Mouse (Mus musculus) B cell, adult (primary cell): Measurements from ENCODE around the gene Atp4b. TPM values are rescaled to one million over a fixed set of nuclear protein-coding genes. Genes with fewer than 3 reads are reported as not detected.

Experiments
- total RNA-seq: library from RNA; stranded (reverse); gene quantifications from 4 replicates; pipeline ENCODE4 v1.2.4, GENCODE M21; 2023; ENCODE audit not compliant: inconsistent age

Atp4b gene
- total RNA-seq = not detected in 4 replicates

DNA sequence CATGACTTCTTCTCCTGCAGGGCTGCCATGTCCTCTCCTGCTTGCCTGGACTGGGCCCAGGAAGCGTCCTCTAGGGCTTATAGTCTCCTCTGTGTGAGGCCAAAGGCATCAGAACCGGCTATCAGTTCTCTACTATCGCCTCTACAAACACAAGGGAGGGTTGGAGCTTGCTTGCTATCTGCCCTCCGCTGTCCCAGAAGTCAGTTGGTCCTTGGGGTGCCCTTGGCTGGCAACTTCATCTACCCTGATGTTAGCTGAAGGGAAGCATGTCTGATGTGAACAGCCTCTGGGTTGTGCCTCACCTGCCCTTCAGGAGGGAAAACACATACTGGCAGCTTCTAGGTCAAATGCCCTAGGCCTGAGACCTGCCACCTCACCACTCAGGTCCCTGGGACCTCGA is at the start of gene Atp4b:
Atp4b (minus strand) TSS at position 101 of the 400 bp plus-strand sequence.

DNA sequence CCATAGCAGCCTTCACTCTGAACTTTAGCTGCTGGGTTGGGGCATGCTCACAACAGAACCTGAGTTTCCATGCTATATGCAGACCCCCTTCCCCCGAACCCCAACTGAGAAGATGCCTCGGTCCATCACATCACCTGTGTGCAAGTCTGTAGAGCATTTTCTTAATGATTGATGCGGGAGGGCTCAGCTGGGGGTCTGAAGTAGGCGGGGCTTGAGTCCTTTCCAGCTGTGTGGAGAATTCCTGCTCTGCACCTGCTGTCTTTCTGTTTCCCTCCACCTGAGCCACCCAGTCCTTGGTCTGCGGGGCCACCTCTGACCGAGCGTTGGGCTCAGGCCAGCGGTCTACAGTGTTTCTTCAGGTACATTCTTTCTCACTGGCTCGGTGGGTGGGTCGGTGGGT is 38.3 kb upstream of the Atp4b start, which contains the start of gene Tmem255b:
Tmem255b (plus strand) TSS at position 301 of the 400 bp plus-strand sequence.

DNA sequence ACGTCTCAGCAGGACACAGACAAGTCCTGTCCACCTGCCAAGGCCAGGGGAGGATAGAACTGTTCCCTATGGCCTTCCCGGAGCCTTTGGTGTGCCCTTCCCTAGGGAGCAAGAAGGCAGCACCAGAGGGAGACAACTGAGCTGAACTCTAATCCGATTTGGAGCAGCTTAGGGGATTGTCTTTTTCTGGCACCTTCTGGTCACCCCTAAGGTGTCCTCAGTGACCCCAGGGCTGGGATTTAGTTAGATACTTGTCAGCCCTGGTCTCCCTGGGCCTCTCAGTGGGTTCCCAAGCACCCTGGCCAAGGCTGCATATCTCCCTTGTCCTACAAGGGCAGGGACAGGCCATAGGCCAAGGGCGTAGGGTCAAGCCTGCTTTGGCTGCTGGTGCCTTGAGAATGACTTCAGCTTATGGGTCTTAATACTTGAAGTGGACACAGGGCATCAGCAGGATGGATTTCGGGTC is 8.1 kb upstream of the Atp4b start, which contains the start of gene Grk1:
Grk1 (plus strand) TSS at position 416 of the 466 bp plus-strand sequence.

DNA sequence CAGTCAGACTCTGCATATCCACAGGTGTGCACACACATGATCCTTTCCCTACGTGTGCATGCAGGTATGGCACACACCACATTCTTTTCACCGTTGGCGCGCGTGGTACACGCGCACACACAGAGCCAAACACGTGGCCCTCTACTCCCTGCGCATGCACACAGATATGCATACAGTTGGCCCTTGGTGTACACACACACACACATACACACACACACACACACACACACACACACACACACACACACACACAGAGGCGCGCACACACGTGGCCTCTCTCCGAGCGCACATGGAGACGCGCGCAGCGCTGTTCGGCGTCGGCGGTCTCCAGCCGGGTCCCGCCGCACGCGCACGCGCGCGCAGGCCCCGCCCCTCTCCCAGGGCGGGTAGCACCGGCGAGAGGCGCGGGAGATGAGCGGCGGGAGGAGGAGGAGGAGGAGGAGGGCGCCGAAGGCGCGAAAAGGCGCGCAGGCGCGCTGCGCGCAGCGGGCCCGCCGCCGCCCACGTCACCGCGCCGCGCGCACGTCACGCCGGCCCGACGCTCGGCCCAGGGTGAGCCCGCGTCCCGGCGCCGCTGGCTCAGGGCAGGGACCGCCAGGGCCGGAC is 58.3 kb downstream of the Atp4b start, which contains the start of gene Tfdp1:
Tfdp1 (plus strand) TSS at position 497 of the 606 bp plus-strand sequence.

Other genes starting within 250 kb of the Atp4b start
- gene Lamp1, start 237.7 kb downstream of the Atp4b start, total RNA-seq = 138 to 148 TPM (median 140 TPM) in 4 replicates
- gene Grtp1, start 196.2 kb downstream of the Atp4b start, total RNA-seq = not detected in 4 replicates
- gene Adprhl1, start 142.7 kb downstream of the Atp4b start, total RNA-seq = not detected in 4 replicates
- gene Dcun1d2, start 108.7 kb downstream of the Atp4b start, total RNA-seq = 11.8 to 12.9 TPM (median 11.9 TPM) in 4 replicates
- 12.6 to 16.3 TPM (median 14.7 TPM) in 4 replicates for gene Tmco3, start 108.6 kb downstream of the Atp4b start, total RNA-seq
- 19.7 to 30.6 TPM (median 27.2 TPM) in 4 replicates for gene Tfdp1, start 58.1 kb downstream of the Atp4b start, total RNA-seq
- not detected in 4 replicates for gene Grk1, start 8.3 kb upstream of the Atp4b start, total RNA-seq
- not detected in 4 replicates for gene Tmem255b, start 38.4 kb upstream of the Atp4b start, total RNA-seq
- gene Gas6, start 97.7 kb upstream of the Atp4b start, total RNA-seq = 0.39 to 0.60 TPM (median 0.51 TPM) in 4 replicates
- 5.5 to 9.2 TPM (median 7.3 TPM) in 4 replicates for gene 1700029H14Rik, start 165.6 kb upstream of the Atp4b start, total RNA-seq